23 mouse cellular contexts compared by ENCODE assay signal in genomic region chr9:45329577-45329976, GRCm38 (mm10). TPM values are rescaled to one million over a fixed set of nuclear protein-coding genes. Genes with fewer than 3 reads are reported as not detected.
DNase-seq lines count a peak whose midpoint lies in the region; ATAC-seq lines count a peak whose summit lies in the region.
"Had no signal": no experiment of that assay in that cellular context is flagged by ENCODE, and none has a peak within 500 bp of the region (broad histone marks: within the 10 kb centered on the region; RNA-seq: fewer than 3 reads in every experiment).

No protein-coding gene starts in this region.

- ATAC-seq in granulocyte monocyte progenitor cell, adult 5-6 weeks (replicated peaks; ENCODE audit: poor library complexity, severe bottlenecking) = peak; percentile 69
- ATAC-seq in megakaryocyte progenitor cell, adult 5-6 weeks (replicated peaks; ENCODE audit: poor library complexity) = peak; percentile 42; the same call in 1 of the 2 replicates
- ATAC-seq in hindbrain, embryonic 11.5 days (ENCODE audit: low FRiP score) = no peak
- ATAC-seq: forebrain, embryonic 13.5 days; Patski had no signal

- H3K27ac ChIP-seq in hindbrain, embryonic 11.5 days (ENCODE audit: low read depth, low read length) = no peak overlapping the region
- H3K27ac ChIP-seq: embryonic facial prominence, embryonic 10.5 days; forebrain, embryonic 13.5 days; gastrocnemius, adult 2 months; heart, embryonic 15.5 days; hindbrain, embryonic 10.5 days; hindbrain, embryonic 15.5 days had no signal

- H3K9me3 ChIP-seq in hindbrain, embryonic 11.5 days (ENCODE audit: control insufficient read depth, low read length) = no peaks in the 10 kb centered on the region
- H3K9me3 ChIP-seq: embryonic facial prominence, embryonic 10.5 days; forebrain, embryonic 13.5 days; heart, embryonic 15.5 days; hindbrain, embryonic 10.5 days; hindbrain, embryonic 15.5 days had no signal

- H3K27me3 ChIP-seq in splenic B cell, adult 2 months (ENCODE audit: control insufficient read depth, insufficient read depth, low read length, poor library complexity, severe bottlenecking) = no peaks in the 10 kb centered on the region
- no peaks in the 10 kb centered on the region for H3K27me3 ChIP-seq in hindbrain, embryonic 11.5 days (ENCODE audit: control insufficient read depth, insufficient read depth, low read length)
- H3K27me3 ChIP-seq: forebrain, embryonic 13.5 days; heart, embryonic 15.5 days; hindbrain, embryonic 15.5 days had no signal

- no peak overlapping the region for H3K9ac ChIP-seq in hindbrain, embryonic 11.5 days (ENCODE audit: low read depth, low read length)
- H3K9ac ChIP-seq: forebrain, embryonic 13.5 days; heart, embryonic 15.5 days; hindbrain, embryonic 15.5 days had no signal

- H3K4me2 ChIP-seq in hindbrain, embryonic 11.5 days (replicated peaks; ENCODE audit: low read depth, low read length) = no peak overlapping the region
- H3K4me2 ChIP-seq: forebrain, embryonic 13.5 days; heart, embryonic 11.5 days; heart, embryonic 15.5 days; hindbrain, embryonic 15.5 days had no signal

- no peak overlapping the region for H3K4me3 ChIP-seq in hindbrain, embryonic 11.5 days (ENCODE audit: low read depth, low read length)
- H3K4me3 ChIP-seq: embryonic facial prominence, embryonic 10.5 days; forebrain, embryonic 13.5 days; gastrocnemius, adult 2 months; heart, embryonic 15.5 days; hindbrain, embryonic 10.5 days; hindbrain, embryonic 15.5 days had no signal

- 94% methylated on average over 6 of the region's 6 CpGs for WGBS in hindbrain, embryonic 11.5 days

- H3K4me1 ChIP-seq in hindbrain, embryonic 11.5 days (replicated peaks; ENCODE audit: control insufficient read depth, insufficient read depth, low read length) = no peaks in the 10 kb centered on the region
- H3K4me1 ChIP-seq: embryonic facial prominence, embryonic 10.5 days; forebrain, embryonic 13.5 days; hindbrain, embryonic 15.5 days had no signal

- DNase-seq in CD4-positive, CD25-positive, alpha-beta regulatory T cell, adult 2 months (ENCODE audit: low read depth, low spot score) = peak; percentile 20
- DNase-seq in splenic B cell, adult 2 months (ENCODE audit: low read depth, low spot score) = peak; percentile 45
- no peak for DNase-seq in hindbrain, embryonic 11.5 days (ENCODE audit: low spot score)
- no peak for DNase-seq in kidney, adult 11 months
- DNase-seq in cerebellum, adult 9-11 months = no peak
- DNase-seq: adrenal gland, postnatal 14 days; cerebellum, adult 11-12 months; cerebellum, adult 9-10 months; cerebellum, postnatal 36 days; gastrocnemius, adult 2 months; gastrocnemius, postnatal 25 days; heart, adult 11 months; kidney, adult 18-20 months had no signal

- no peaks in the 10 kb centered on the region for H3K36me3 ChIP-seq in splenic B cell, adult 2 months (ENCODE audit: control insufficient read depth, insufficient read depth, low read length, poor library complexity, severe bottlenecking)
- no peaks in the 10 kb centered on the region for H3K36me3 ChIP-seq in hindbrain, embryonic 11.5 days (ENCODE audit: control insufficient read depth, insufficient read depth, low read length)
- H3K36me3 ChIP-seq: embryonic facial prominence, embryonic 10.5 days; heart, embryonic 15.5 days; hindbrain, embryonic 10.5 days; hindbrain, embryonic 15.5 days had no signal

RNA-seq across cellular contexts. Expression of gene Tmprss13, which starts 10.7 kb away (rescaled TPM):
- total RNA-seq in granulocyte monocyte progenitor cell, adult 5-6 weeks (2014; fragmentation: Nextera tagmentation) = not detected in 2 replicates
- total RNA-seq in granulocyte monocyte progenitor cell, adult 5-6 weeks (2017) = not detected in 2 replicates
- not detected in 2 replicates for total RNA-seq in megakaryocyte progenitor cell, adult 5-6 weeks (2015)
- total RNA-seq in megakaryocyte progenitor cell, adult 5-6 weeks (2017) = not detected in 2 replicates
- polyA plus RNA-seq in hindbrain, embryonic 11.5 days (2014; fragmentation: Nextera tagmentation; extraction: Ambion mirVana) = 0.06 and 0.19 TPM in 2 replicates
- total RNA-seq: CH12.LX had no signal
- polyA plus RNA-seq: forebrain, embryonic 13.5 days; hindbrain, embryonic 15.5 days; Patski had no signal

RNA-seq across cellular contexts. Expression of gene Fxyd6, which starts 40.4 kb away (rescaled TPM):
- total RNA-seq in granulocyte monocyte progenitor cell, adult 5-6 weeks (2014; fragmentation: Nextera tagmentation) = not detected in 2 replicates
- total RNA-seq in granulocyte monocyte progenitor cell, adult 5-6 weeks (2017) = not detected in 2 replicates
- not detected in 2 replicates for total RNA-seq in megakaryocyte progenitor cell, adult 5-6 weeks (2015)
- 0.07 TPM in 1 of 2 replicates, not detected in the other for total RNA-seq in megakaryocyte progenitor cell, adult 5-6 weeks (2017)
- polyA plus RNA-seq in hindbrain, embryonic 11.5 days (2014; fragmentation: Nextera tagmentation; extraction: Ambion mirVana) = 108 and 111 TPM in 2 replicates

Comparison
In these comparisons a context has a peak if more than half of its experiments do, and no peak if none do; other contexts are left out.
1. DNase-seq: peak in CD4-positive, CD25-positive, alpha-beta regulatory T cell, adult 2 months (single experiment) and splenic B cell, adult 2 months (single experiment); none in hindbrain, embryonic 11.5 days (single experiment), kidney, adult 11 months (single experiment) and cerebellum, adult 9-11 months (single experiment).